Mouse (Mus musculus) ovary, adult 18-20 months (tissue): ENCODE data around the gene Itgae.

Source experiments
- DNase-seq: peaks from one replicate; pipeline ENCODE4 v3.0.0; 2022; ENCODE audit warnings: low spot score, mixed read lengths

Gene Itgae

GRCm38 (mm10) chr11:73090283-73090682 is at the start of gene Itgae:
Gene Itgae, plus strand, starts transcription at chr11:73090583.
- DNase-seq, result no peak

- DNase-seq, result no peak
Measured at GRCm38 (mm10) chr11:73044229-73044755, 46.1 kb upstream of the Itgae start.

GRCm38 (mm10) chr11:73044789-73045188 is 45.6 kb upstream of the Itgae start:
- no peak for DNase-seq

- peak; percentile 91 for DNase-seq
Measured at GRCm38 (mm10) chr11:73047542-73047996, 42.8 kb upstream of the Itgae start, which contains the start of gene Ncbp3. Gene Ncbp3, plus strand, starts transcription at chr11:73047783.

GRCm38 (mm10) chr11:73048030-73048876 is 42.1 kb upstream of the Itgae start:
- peak; percentile 47 for DNase-seq

GRCm38 (mm10) chr11:73049335-73049734 is 41.0 kb upstream of the Itgae start:
- peak; percentile 28 for DNase-seq

- DNase-seq, result no peak
Measured at GRCm38 (mm10) chr11:73052795-73053194, 37.6 kb upstream of the Itgae start.

- DNase-seq, result no peak
Measured at GRCm38 (mm10) chr11:73057701-73058100, 32.7 kb upstream of the Itgae start.

- no peak for DNase-seq
Measured at GRCm38 (mm10) chr11:73059630-73060029, 30.8 kb upstream of the Itgae start.

- DNase-seq, result no peak
Measured at GRCm38 (mm10) chr11:73061413-73061812, 29.0 kb upstream of the Itgae start.

- no peak for DNase-seq
Measured at GRCm38 (mm10) chr11:73071839-73072238, 18.5 kb upstream of the Itgae start.

GRCm38 (mm10) chr11:73076295-73076694 is 14.1 kb upstream of the Itgae start:
- DNase-seq, result no peak

GRCm38 (mm10) chr11:73076733-73077132 is 13.7 kb upstream of the Itgae start:
- DNase-seq, result no peak

- no peak for DNase-seq
Measured at GRCm38 (mm10) chr11:73077211-73077720, 13.1 kb upstream of the Itgae start.

GRCm38 (mm10) chr11:73078615-73079014 is 11.8 kb upstream of the Itgae start:
- no peak for DNase-seq

GRCm38 (mm10) chr11:73080306-73080705 is 10.1 kb upstream of the Itgae start:
- DNase-seq, result no peak

GRCm38 (mm10) chr11:73084303-73084702 is 6.1 kb upstream of the Itgae start:
- no peak for DNase-seq

- peak; percentile 64 for DNase-seq
Measured at GRCm38 (mm10) chr11:73084804-73085231, 5.6 kb upstream of the Itgae start.

- DNase-seq, result no peak
Measured at GRCm38 (mm10) chr11:73085391-73085790, 5.0 kb upstream of the Itgae start.

- DNase-seq, result no peak
Measured at GRCm38 (mm10) chr11:73087700-73088480, 2.5 kb upstream of the Itgae start.

- DNase-seq, result no peak
Measured at GRCm38 (mm10) chr11:73090826-73091225, 443 bp downstream of the Itgae start.

- no peak for DNase-seq
Measured at GRCm38 (mm10) chr11:73092057-73092456, 1.7 kb downstream of the Itgae start.
